Mouse (Mus musculus) small intestine, adult 2 months (tissue): ENCODE data around the gene Gpa33. TPM values are rescaled to one million over a fixed set of nuclear protein-coding genes. Genes with fewer than 3 reads are reported as not detected.

ENCODE experiments used
- H3K27ac ChIP-seq: fragments of 200-500 bp; 2 replicates; pipeline ENCODE4 v1.5.1; 2012; ENCODE audit warnings: low read depth, low read length, control low read depth, inconsistent platforms; ENCODE audit not compliant: insufficient read depth
- H3K27me3 ChIP-seq: fragments of 200-500 bp; 2 replicates; pipeline ENCODE4 v1.6.1; 2012; ENCODE audit warnings: mild to moderate bottlenecking, moderate library complexity, low read length, inconsistent platforms; ENCODE audit not compliant: control insufficient read depth, insufficient read depth
- H3K36me3 ChIP-seq: fragments of 200-500 bp; 2 replicates; pipeline ENCODE4 v1.6.1; 2012; ENCODE audit warnings: mild to moderate bottlenecking, low read length, control low read depth, inconsistent platforms; ENCODE audit not compliant: control insufficient read depth, insufficient read depth
- H3K4me1 ChIP-seq: fragments of 200-500 bp; 2 replicates; pipeline ENCODE4 v1.6.1; 2012; ENCODE audit warnings: low read length, inconsistent platforms, mixed read lengths; ENCODE audit not compliant: control insufficient read depth, insufficient read depth, insufficient read length
- H3K4me3 ChIP-seq: fragments of 200-500 bp; 2 replicates; pipeline ENCODE4 v1.5.1; 2012; ENCODE audit warnings: low read depth, mild to moderate bottlenecking, control low read depth, inconsistent platforms, low read length, moderate library complexity
- CTCF ChIP-seq: fragments of 200-500 bp; IDR thresholded peaks from 2 replicates; pipeline ENCODE4 v1.5.1; 2012; ENCODE audit warnings: low read depth, mild to moderate bottlenecking, control low read depth, inconsistent platforms, low read length, moderate library complexity, mixed read lengths; ENCODE audit not compliant: insufficient replicate concordance, insufficient read length; ENCODE audit errors: extremely low read depth
- POLR2A ChIP-seq: fragments of 200-500 bp; IDR thresholded peaks from 2 replicates; pipeline ENCODE4 v1.6.1; 2012; ENCODE audit warnings: low read depth, mild to moderate bottlenecking, control low read depth, inconsistent platforms, low read length, moderate library complexity
- WGBS: fragments of 180-500 bp; shearing (Covaris S2); methylation state at CpG from one replicate; pipeline ENCODE4 v1.1.7; 2018; 5-methylcytosine and 5-hydroxymethylcytosine counted together
- polyA plus RNA-seq: library from polyadenylated mRNA; depleted of rRNA; stranded (reverse); fragments of >200 nt; gene quantifications from 2 replicates; pipeline ENCODE4 v1.2.3, GENCODE M21; 2012

Gene Gpa33
- polyA plus RNA-seq, 1 experiment, result 805 TPM

- TF ChIP-seq POLR2A (no peak), CTCF (no peak)
- Histone ChIP-seq H3K4me1 (peaks cover 5% of the 10 kb centered on the region; the same call in 1 of the 2 replicates), H3K27ac (no peak overlapping the region), H3K27me3 (no peaks in the 10 kb centered on the region), H3K4me3 (no peak overlapping the region), H3K36me3 (no peaks in the 10 kb centered on the region)
- 82% methylated on average over 3 of the region's 3 CpGs for WGBS
Observed at GRCm38 (mm10) chr1:166104858-166105257, 25.2 kb upstream of the Gpa33 start.

- Histone ChIP-seq H3K36me3 (no peaks in the 10 kb centered on the region), H3K4me3 (no peak overlapping the region), H3K27ac (no peak overlapping the region), H3K27me3 (no peaks in the 10 kb centered on the region), H3K4me1 (peaks cover 5% of the 10 kb centered on the region; the same call in 1 of the 2 replicates)
- WGBS, result 68% methylated on average over 6 of the region's 6 CpGs
- TF ChIP-seq CTCF, result no peak
- no peak for TF ChIP-seq POLR2A
Observed at GRCm38 (mm10) chr1:166105464-166105863, 24.6 kb upstream of the Gpa33 start.

GRCm38 (mm10) chr1:166114986-166115385 lies 15.1 kb upstream of the Gpa33 start:
- H3K36me3 ChIP-seq, result no peaks in the 10 kb centered on the region
- 44% methylated on average over 3 of the region's 3 CpGs for WGBS
- no peak overlapping the region for H3K27ac ChIP-seq
- no peak for TF ChIP-seq POLR2A
- no peak for TF ChIP-seq CTCF
- H3K4me1 ChIP-seq, result no peaks in the 10 kb centered on the region
- H3K27me3 ChIP-seq, result no peaks in the 10 kb centered on the region
- no peak overlapping the region for H3K4me3 ChIP-seq

GRCm38 (mm10) chr1:166115719-166116118 lies 14.3 kb upstream of the Gpa33 start:
- 80% methylated on average over 4 of the region's 4 CpGs for WGBS
- TF ChIP-seq POLR2A, result no peak
- no peak for TF ChIP-seq CTCF
- H3K4me3 ChIP-seq, result no peak overlapping the region

GRCm38 (mm10) chr1:166117866-166118639 lies 12.0 kb upstream of the Gpa33 start:
- Histone ChIP-seq H3K4me3 (no peak overlapping the region), H3K36me3 (no peaks in the 10 kb centered on the region), H3K27ac (no peak overlapping the region), H3K27me3 (no peaks in the 10 kb centered on the region), H3K4me1 (no peaks in the 10 kb centered on the region)
- TF ChIP-seq POLR2A (no peak), CTCF (no peak)
- WGBS, result 73% methylated on average over 13 of the region's 13 CpGs

More at GRCm38 (mm10) chr1:166115719-166116118, 14.3 kb upstream of the Gpa33 start:
- Histone ChIP-seq H3K4me1 (no peaks in the 10 kb centered on the region), H3K36me3 (no peaks in the 10 kb centered on the region), H3K27ac (no peak overlapping the region), H3K27me3 (no peaks in the 10 kb centered on the region)

GRCm38 (mm10) chr1:166122114-166122513 lies 7.9 kb upstream of the Gpa33 start:
- WGBS, result 71% methylated on average over 7 of the region's 7 CpGs
- Histone ChIP-seq H3K4me3 (no peak overlapping the region), H3K27me3 (no peaks in the 10 kb centered on the region), H3K27ac (no peak overlapping the region), H3K36me3 (no peaks in the 10 kb centered on the region), H3K4me1 (peaks cover 5% of the 10 kb centered on the region; the same call in 1 of the 2 replicates)
- TF ChIP-seq POLR2A (no peak), CTCF (no peak)

- H3K36me3 ChIP-seq, result no peaks in the 10 kb centered on the region
- no peak for TF ChIP-seq POLR2A
- TF ChIP-seq CTCF, result peak; percentile 25; the same call in 1 of the 2 replicates
- no peaks in the 10 kb centered on the region for H3K27me3 ChIP-seq
- no peak overlapping the region for H3K27ac ChIP-seq
- no peak overlapping the region for H3K4me3 ChIP-seq
- peaks cover 5% of the 10 kb centered on the region; the same call in 1 of the 2 replicates for H3K4me1 ChIP-seq
- WGBS, result 98% methylated on average over 1 of the region's 1 CpGs
Observed at GRCm38 (mm10) chr1:166123045-166123444, 7.0 kb upstream of the Gpa33 start.
